Mouse (Mus musculus) embryo, embryonic 11 days (tissue): ENCODE measurements at regions not wholly inside any gene's neighbourhood (a gene's known extent, or its start where the extent isn't known, plus 50 kb on each side); places are given as distances from the start of the nearest gene placed in this dataset.

Experiments used
- DNase-seq: peaks from one replicate; pipeline ENCODE4 v3.0.0-alpha.2; 2015

DNA sequence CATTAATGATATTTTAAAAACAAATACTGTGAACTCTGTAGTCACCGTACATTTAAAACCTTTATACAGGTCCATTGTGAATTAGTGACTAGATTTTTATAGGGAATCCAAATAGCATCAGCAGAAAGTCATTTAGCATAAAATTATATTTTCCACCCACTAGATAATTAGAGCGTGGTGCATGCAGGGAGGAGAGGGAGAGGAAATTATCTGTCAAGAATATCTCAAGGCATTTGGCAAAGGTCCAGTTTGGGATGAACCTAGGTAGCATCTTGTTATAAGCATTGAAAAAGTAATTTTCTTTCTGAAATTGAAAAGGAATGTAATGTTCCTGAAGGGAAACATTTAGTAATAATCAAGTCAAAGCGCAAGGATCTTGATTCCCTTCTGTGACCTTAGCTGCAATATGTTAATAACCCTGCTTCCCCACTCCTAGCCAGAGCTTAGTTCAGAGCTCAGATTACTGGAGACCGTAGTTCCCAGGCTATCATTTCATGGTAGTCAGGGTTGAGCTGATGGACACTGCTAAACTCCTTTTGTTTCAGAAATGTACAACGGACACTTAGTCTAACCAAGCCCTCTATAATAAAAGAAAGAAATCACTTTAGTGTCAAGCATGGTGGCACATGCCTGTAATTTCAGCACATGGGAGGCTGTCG, 200.8 kb upstream of the Slc39a10 start:
- no peak for DNase-seq

DNA sequence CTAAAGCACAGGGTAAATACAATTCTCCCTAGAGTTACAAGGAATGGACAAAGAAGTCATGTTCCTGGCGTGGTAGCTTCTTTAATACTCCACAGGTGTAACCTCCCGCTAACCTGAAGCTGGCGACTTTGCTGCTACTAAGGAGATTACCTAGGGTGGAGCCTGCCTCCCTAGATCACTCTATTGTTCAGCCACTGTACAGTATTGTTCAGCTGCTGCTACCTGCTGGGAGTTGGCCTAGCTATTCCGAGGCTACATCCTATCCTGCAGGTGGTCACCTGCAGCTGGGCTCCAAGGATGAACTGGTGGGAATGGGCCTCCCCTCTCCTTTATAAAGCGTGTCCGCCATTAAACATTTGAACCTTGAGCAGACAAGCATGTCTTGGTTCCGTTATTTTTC, 183.8 kb upstream of the Slc39a10 start:
- no peak for DNase-seq

DNA sequence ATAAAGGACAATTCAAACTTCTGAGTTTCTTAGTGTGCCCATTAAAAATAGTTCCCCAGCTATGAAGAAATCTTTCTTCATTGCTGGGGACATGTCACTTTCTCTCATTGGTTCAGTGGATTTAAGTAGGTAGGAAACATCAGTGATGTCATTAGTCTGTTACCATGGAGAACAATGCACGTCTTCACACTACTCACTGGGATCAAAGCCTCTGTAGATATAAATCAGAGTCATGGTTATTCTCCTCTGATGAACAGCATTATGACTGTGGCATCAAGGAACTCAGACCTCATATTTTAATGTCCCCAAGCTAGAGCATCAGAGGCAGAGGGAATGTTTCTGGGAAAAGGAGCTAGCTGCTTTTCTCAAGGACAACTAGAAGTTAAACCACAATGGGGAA, 165.5 kb upstream of the Slc39a10 start:
- no peak for DNase-seq

DNA sequence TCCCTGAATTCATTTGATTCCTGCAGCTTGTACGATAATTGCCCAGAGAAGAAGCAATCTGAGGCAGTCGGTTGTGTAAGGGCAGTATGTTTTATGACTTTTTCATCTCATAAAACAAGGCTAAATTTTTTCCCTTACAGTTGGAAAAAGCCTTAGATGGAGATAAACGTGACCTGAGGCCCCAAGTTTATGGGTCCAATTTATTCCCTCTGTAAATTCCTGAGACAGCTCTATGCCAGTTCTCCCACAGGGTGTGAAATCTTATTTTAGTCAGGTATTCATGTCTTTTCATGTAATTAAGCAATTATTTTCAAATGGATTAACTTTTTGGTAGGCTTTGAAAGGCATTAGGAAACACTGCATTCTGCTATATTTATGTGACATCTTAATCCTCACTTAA, 164.7 kb upstream of the Slc39a10 start:
- no peak for DNase-seq

DNA sequence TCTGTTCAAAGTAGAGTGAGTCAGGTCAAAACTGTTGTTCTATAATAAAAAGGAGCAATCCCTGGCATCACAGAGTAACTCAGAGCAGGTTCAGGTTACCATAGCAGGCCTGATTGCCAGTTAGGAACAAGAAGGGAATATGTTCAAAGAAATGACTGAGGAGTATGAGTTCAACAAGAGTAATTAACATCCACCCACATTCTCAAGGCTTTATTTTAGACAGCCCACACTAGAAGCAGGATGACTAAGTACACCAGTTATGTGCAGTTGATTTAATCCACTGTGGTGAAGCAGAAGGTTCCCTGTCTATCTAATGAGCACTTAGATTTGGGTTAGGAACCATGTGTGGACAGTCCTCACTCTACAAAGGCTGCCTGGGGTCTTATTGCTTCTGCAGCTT, 158.5 kb upstream of the Slc39a10 start:
- DNase-seq: no peak

DNA sequence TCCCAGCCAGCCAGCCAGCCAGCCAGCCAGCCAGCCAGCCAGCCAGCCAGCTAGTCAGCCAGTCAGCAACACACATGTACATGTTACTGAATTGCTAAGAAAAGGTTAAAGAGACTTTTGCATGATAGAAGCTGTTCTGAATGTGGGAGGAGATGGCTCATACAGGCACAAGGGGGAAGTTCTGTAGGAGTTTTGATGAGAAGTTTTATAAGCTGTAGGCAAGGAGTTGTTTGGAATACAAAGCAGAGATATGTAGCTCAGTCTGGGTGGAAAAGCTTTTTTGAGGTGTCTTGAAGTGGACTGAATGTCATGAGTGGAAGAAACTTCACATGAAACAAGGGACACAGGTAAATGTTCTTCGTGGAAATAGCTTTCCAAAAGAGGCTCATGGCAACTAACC, 157.8 kb upstream of the Slc39a10 start:
- no peak for DNase-seq

DNA sequence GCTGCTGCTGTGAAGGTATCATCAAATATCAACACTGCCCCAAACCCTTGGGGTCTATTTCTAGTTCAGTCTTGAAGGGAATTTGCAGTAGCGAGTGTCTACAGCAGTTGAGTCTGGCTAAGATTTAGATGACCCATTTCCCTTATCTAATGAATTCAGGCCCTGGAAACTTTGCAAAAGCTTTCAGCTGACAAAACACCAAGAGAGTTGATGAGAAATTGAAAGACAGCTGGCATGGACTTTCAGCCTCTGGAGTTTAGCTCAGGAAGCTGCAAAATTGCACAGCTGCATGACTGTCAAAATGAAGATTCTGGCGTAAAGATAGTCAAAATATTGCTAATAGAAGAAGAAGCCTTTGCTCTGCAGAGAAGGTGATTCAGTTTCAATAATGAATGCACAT, 144.9 kb upstream of the Slc39a10 start:
- no peak for DNase-seq

DNA sequence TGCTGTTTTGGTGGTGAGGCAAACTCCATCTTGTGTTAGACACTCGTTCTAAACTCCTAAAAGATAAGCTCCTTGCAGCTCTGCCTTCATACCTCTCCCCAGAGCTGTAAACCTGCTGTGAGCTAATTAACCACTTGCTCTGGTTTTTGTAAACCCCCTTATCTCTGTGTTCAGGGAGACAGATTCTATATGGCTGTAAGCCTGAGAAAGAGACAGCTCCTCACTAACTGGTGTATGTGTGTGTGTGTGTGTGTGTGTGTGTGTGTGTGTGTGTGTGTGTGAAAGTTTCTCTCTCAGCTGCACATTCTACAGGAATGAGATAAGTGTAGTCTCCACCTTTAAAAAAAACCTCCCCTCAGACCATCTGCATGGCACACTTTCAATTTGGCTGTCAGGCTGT, 126.7 kb upstream of the Slc39a10 start:
- DNase-seq: no peak

DNA sequence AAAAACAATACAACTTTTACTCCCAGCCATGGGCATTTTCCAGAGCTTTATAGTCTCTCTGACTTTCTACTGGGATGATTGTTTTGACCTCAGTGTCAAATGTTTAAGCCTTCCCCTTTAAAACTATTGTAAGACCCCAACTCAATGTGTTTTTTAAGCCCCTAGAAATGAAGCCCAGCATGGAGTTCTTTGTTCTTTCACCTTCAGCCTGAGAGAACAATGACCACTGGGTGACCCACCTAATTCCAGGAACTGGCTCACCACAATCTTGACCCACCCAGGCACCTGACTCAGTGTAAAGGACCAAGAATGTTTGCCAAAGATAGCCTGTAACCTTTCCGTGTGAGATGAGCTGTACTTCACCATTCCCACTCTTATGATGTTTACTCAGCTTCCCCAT, 121.9 kb upstream of the Slc39a10 start:
- DNase-seq: no peak

DNA sequence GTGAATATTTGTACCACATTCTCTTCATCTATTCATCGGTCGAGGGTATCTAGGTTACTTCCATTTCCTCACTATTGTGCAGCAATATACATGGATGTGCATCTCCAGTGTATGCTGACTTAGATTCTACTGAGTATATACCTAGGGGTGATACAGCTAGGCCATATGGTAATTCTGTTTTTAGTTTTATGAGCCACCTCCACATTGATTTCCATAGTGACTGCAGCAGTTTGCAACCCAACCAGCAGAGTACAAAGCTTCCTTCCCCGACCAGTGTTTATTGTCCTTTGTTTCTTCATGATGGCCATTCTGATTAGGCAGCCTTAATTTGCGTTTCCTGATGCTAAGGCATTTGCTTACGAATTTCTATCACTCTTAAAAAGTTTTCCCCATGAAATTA, 111.1 kb upstream of the Slc39a10 start:
- DNase-seq: no peak

DNA sequence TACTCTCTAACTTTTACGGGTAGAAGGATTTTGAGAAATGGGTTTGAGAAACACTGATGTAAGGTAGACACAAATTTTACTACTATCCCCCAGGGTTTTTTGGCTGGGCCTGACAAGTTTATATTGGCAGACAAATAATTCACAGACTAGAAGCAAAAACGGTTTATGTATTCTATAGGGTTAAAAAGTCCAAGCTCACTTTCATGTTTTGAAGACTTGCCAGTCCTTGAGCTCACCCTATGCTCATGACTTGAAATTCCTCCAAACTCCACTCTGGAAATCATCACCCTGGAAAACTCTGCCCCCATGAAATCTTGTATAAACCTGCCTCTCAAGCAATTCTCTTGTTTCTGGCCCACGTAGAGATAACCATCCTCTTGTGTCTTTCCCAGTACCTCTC, 106.7 kb upstream of the Slc39a10 start:
- no peak for DNase-seq

DNA sequence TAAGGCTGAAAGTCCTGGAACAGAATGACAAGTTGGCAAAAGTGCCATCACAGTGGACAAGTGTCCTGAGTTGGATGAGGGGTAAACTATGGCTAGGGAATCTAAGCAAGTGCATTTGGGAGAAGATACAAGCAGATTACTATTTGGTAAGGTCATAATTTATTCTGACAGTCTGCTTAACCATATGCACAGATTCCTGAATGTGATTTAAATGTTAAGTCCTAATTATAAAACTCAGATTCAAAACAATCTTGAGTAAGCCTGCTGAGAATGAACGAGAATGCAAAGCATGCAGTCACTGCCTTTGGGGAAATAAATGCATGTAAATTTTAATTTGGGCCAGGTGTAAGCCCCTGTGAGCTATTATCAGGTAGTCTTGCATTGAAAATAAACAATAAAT, 93.3 kb upstream of the Slc39a10 start:
- DNase-seq: no peak

DNA sequence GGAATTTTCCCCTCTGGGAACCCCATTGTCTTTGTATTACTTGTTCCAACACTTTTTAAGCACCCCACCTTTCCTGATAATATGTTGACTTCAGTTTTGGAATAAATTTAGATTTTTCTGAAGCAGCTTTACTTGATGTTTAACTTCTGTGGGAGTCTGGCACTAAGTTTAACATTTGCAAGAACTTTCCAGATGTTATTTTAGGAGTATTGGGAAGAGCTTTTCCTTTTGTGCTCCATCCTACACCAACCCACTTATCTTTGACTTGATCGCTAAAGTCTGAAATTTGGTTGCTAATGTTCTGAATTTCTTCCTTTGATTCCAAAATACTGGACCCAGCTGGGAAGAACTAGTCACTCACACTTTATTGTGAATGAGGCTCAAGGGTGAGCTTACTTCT, 90.4 kb upstream of the Slc39a10 start:
- no peak for DNase-seq

DNA sequence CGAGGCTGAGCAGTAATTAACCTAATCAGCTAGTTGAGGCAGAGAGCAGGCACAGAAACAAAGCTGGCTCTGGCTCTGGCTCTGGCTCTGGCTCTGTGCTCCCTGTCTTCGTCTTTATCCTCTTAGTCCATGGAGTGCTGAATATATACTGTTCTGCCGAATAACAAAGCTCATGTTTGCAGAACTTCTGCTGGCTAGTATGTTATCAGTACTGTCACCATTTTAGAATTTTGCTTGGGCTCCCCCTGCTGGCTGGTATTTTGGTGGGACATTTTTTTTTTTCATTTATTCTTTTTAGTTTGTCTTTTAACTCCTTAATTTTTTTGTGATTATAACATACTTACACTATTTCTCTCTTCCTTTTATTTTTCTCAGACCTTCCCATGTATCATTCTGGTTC, 77.8 kb upstream of the Slc39a10 start:
- DNase-seq: peak; percentile 52

DNA sequence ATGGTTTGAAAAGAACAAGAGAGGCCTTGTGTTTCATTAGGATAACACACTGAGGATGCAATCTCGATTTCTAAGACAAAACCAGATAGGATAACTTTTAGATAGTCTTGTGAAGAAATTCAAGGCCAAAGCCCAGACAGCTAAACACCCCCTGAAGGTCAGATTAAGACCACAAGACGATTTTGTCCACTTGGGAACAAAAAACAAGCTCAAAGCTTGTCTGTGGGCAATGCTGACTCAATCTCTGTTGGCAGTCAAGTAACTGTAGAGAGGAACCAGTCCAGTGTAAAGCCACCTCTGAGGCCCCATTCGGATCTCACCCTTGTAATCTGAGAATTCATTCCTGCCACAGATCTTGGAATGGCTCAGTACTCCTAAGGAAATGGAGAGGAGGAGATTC, 75.7 kb upstream of the Slc39a10 start:
- no peak for DNase-seq

DNA sequence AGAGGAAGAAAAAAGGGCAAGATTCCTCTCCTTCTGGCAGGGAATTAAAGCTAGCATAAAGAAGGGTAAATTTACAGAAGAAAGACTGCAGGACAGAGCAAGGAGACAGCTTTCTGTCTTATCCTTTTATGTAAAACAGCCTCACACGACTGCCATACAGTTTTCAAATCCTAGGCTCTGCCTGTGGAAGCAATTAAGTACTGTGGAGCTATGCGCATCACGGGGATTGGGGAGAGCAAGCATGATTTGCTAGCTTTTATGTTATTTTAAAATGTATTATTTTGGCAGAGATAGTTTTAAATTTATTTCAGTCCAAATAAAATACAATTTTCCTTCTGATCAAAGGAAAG, 74.2 kb upstream of the Slc39a10 start:
- DNase-seq: no peak

DNA sequence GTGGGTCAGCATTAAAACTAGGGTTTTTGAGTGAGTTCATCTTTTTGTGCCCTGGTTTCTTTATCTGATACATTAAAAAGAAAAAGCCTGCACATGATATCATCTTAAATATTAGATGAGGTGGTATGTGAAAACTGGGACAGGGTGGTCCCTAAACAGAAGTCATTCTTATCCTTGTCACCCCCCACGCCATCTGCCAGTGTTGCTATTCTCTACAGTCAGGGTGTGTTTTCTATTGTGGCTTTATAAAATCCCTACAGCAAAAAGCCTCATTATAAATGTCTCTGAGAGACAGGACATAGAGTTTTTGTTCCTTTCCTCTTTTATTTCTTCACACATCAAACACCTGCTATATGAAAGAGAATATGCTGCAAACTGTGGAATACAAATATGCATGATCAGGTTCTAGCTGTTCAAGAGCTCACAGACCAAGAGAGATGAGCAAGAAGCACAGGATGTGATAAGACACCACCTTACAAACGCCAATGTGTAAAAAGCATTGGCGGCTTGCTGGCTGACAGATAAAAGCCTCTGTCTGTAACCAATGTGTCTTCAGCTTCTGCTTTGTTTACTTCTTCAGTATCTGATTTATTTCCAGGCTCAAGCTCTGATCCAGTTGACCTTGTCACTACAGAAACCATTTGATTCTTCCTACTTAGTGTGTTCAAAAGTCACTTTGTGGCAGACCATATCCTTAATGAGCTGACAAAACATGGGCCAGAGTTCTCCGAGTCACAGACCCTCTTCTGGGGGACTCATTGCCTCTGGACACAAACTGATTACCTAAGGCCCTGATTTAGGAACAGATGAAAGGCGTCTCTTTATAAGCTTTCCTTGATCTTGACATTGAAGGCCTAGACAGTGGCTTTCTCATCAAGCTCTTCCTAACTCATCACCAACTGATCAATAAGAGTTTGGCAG, 73.6 kb upstream of the Slc39a10 start:
- no peak for DNase-seq

DNA sequence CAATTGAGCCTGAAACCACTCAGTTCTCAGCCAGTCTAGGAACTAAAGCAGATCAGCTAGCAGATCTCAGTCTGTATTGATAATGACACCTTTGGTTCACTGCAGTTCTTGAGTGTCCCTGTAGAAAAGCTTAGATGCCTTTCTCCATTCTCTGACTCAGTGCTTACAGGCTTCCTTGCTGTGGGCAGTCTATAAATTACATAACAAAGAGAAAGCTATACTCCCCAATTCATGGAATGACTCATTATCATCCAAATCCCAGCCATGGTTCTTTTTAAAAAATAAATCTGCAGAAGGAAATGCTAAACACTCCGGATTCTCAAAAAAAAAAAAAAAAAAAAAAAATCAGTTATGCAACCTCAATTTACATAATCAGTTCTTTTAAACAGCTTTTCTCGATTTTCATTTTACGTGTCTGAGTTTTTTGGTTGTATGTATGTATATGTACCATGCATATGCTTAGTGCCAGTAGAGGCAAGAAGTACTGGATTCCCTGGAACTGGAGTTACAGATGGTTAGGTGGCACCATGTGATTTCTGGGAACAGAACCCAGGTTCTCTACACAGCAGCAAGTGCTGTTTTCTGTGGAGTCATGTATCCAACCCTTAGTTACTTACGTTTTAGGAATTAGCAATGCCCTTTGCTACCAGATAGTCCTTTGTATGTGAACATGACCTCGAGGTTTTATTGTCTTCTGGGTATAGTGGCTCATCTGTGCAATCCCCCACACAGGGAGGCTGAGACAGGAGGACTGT, 71.5 kb upstream of the Slc39a10 start:
- no peak for DNase-seq
